Mouse (Mus musculus) heart, postnatal 14 days (tissue): Measurements from ENCODE around the gene Agt. TPM values are rescaled to one million over a fixed set of nuclear protein-coding genes. Genes with fewer than 3 reads are reported as not detected.

Experiments used
- DNase-seq, 2 experiments: peaks; one replicate each; pipeline ENCODE4 v3.0.0; 2021 to 2022
- intact Hi-C: fragments of 180-260 bp; cut with DNase I; formaldehyde crosslinking; loops from one replicate; pipeline ENCODE4 v1.15.1; 2025
- total RNA-seq, 2 experiments: library from RNA; stranded (reverse); gene quantifications; 2 replicates each; pipeline ENCODE4 v1.2.3; 2021

Gene Agt
- total RNA-seq, 2 experiments from 2014 or later = 13.4 to 13.5 TPM

GRCm38 (mm10) chr8:124556658-124557057 lies 12.8 kb downstream of the Agt start:
- intact Hi-C loops = no loop called here
- DNase-seq = no peak

DNA sequence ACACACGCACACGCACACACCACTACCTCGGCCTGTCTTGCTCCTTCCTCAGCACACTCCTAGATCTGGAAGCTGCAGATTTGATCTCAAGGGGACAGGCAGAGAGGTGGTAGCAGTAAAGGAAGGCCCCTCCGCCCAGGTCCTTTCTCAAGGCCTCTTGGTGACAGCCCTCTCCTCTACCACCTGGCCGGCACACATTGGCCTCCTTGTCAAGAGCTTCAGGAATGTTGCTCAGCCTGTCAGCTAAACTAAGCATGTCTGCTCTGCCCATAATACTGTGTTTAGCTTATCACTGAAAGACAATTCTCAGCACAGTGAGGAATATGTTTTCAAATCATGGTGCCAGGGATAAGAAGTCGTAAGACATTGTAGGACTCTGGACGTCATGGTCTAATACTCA lies 13.3 kb downstream of the Agt start:
- intact Hi-C loops = no loop called here
- no peak for DNase-seq

DNA sequence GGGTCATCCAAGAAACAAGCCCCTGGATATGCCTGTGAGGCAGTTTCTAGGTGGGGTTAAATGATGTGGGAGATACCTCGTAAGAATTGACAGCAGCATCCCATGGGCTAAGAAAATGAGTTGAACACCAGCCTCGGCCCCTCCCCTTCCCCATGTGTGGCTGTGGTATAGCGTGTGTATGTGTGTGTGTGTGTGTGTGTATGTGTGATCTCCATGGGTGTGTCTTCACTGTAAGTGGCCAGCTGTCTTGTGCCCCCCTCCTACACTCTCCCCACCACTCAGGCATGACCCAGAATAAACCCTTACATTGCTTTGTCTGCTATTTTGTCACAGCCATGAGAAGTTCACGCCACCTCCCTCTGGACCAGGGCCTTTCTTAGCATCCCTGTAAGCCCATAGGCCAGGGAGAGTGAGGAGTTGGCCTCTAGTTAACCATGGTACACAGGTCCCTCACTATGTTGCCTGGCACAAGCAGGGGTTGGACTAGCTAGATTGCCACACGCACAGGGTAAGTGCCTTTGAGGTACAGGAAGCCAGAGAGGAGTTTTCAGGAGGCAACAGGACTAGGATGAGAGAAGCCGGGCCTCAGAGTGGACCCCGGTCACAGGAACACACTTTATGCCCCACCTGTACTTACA lies 14.3 kb downstream of the Agt start:
- intact Hi-C loops = no loop called here
- DNase-seq = no peak

- DNase-seq = no peak
- intact Hi-C loops = no loop called here
These were observed 18.4 kb downstream of the Agt start for GRCm38 (mm10) chr8:124551011-124551661.

DNA sequence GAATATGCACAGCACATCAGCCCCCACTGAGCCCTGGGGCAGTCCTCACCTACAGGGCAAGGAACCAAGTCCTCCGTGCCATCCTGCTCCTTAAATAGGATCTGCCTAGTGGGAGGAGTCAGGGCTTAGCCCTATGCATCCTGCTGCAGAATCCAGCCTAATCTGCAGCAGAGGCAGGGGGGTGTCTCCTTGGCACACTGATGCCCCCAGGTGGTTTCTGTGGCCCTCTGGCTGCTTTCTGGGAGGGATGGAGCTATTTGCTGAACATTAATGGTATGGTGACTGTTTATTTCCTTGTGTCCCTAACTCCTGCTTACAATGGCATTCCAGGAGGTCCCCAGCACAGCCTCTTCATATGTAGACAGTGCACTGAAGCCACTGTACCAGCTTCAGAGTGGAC lies 21.3 kb downstream of the Agt start:
- intact Hi-C loops = no loop called here
- DNase-seq = no peak

- no peak for DNase-seq
- intact Hi-C loops = no loop called here
These were observed 22.2 kb downstream of the Agt start for GRCm38 (mm10) chr8:124547269-124547668.

DNA sequence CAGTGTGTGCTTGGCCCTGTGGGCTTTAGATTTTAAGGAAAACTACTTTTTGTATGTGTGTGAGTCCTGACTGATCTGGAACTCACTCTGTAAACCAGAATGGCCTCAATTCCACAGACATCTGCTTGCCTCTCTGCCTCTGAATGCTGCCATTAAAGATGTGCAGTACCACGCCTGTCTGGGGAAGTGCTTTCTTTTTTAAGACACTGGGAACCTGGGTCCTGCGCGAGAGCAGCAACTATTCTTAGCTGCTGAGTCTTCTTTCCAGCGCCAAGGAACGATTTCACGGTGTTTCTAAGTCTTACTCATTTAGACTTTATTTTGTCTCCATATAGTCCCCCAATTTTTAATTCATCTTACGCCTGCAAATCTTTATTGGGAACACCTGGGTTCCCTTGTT lies 22.7 kb downstream of the Agt start:
- intact Hi-C loops = no loop called here
- DNase-seq = no peak

GRCm38 (mm10) chr8:124546371-124546770 lies 23.1 kb downstream of the Agt start:
- intact Hi-C loops = no loop called here

DNA sequence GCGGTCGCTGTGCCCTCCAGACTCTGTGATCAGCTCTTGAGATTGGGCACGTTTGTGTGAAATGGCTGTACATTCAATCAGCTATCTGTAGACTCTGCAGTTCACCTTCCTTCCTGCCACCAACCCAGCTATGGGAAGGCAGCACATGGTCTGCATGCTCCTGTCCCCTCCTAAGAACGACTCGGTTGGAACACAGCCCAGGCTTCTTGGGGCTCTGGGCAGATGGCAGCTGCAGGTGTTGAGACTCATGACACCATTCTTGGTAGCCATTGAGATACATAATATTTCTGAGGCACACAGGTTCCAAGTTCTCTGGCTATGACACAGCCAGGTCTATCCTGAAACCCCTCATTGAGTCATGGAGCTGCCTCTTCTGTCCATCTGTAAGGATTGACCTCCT lies 26.2 kb downstream of the Agt start:
- DNase-seq = no peak
- intact Hi-C loops = no loop called here

More at GRCm38 (mm10) chr8:124546371-124546770, 23.1 kb downstream of the Agt start:
- DNase-seq = no peak

GRCm38 (mm10) chr8:124542001-124542400 lies 27.5 kb downstream of the Agt start:
- intact Hi-C loops = no loop called here
- no peak for DNase-seq

GRCm38 (mm10) chr8:124540906-124541305 lies 28.6 kb downstream of the Agt start:
- intact Hi-C loops = no loop called here
- DNase-seq = no peak

DNA sequence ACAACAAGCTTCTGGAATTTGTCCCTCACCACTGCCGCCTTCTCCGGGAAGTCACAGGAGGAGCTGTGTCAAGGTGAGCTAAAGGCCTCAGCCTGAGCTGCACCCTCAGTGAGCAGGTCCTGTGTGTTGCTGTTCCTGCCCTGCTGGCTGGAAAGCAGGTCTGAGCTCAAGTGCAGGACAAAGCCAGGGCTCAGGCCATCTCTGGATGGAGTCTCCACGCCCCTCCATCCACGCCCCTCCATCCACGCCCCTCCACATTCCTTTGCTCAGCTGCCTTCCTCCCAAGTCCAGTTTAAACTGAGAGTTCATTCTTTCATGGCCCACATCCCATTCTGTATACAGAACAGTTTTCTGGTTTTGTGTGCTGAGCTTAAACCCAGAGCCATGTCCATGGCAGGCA lies 34.1 kb downstream of the Agt start:
- intact Hi-C loops = no loop called here
- DNase-seq = no peak

DNA sequence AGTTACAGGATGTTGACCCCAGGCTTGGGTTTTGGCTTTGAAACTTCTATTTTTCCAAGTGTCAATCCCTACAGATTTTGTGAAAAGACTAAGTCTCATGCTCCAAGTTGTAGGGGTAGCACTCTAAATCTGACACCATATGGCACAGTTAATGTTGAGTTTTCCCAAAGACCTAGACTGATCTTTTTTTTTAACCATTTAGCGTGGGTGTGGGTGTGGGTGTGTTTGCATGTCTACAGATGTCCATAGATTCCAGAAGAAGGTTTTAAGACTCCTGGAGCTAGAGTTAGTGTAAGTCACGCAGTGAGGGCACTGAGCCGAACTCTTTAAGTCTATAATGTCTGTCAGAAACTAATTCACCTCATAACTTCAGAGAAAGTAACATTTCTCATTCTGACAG lies 36.9 kb downstream of the Agt start:
- DNase-seq = no peak
- intact Hi-C loops = no loop called here

DNA sequence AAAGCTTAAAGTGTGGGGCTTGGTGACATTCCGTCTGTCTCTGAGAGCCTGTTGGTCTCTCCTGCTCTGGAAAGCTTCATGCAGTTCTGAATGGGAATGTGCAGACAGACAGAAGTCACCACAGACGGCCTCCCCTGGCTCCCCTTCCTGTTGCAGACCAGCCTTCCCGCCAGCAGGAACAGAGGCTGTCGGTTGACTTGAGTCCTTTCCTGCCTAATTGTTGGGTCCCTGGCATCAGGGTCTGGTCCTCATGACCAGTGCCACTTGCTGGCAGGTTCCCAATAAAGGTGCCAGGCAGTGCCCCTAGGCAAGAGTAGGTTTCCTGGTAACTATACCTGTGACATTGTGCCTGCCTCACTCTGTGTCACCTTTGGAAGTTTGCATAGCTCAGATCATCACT lies 38.5 kb downstream of the Agt start:
- DNase-seq = no peak
- intact Hi-C loops = no loop called here

DNA sequence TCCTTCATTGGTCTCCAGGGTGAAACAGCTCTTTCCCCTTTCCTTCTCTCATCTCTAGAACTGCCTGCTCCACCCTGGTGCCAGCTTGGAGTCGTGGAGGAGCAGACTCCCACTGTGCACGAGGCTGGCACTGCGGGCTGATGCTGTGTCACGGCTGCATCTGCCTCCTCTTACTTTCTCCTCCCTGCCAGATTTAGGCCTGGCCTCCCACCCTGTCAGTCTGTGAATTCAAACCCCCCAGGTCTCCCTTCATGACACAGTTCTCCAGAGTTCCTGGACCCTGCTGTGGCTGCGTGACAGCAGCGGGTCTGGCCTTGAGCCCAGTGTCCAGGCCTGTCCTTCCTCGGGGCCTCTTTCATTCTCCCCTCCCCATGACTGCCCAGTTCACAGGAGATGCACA lies 39.0 kb downstream of the Agt start:
- intact Hi-C loops = no loop called here
- no peak for DNase-seq

DNA sequence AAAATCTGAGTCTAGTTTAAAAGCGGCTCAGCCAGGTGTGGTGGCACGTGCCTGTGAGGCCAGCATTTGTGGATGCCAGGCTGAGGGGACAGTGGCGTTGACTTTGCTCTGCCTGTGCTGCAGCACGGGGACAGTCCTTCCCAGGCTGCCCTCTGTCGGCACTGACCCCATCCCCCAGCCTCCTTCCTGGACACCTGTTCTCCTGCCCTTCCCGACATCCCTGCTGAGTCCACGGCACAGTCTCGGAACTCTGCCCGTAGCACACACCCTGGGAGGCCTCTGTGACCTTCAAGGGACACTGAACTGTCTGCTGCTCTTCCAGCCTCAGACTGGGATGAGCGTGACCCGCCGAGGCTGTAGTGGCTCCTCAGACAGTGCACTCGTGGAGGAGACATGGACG lies 39.4 kb downstream of the Agt start:
- no peak for DNase-seq
- intact Hi-C loops = no loop called here

GRCm38 (mm10) chr8:124526261-124526660 lies 43.2 kb downstream of the Agt start:
- intact Hi-C loops = no loop called here
- DNase-seq = no peak

GRCm38 (mm10) chr8:124521946-124522345 lies 47.6 kb downstream of the Agt start:
- no peak for DNase-seq
- intact Hi-C loops = loop anchor here (5.0 kb wide), 1 partner anchor 125 kb away; no protein-coding TSS in a partner anchor

- intact Hi-C loops = loop anchor here (5.0 kb wide), 1 partner anchor 123 kb away; no protein-coding TSS in a partner anchor
- peak; percentile 91 to 92 for DNase-seq
These were observed 49.0 kb downstream of the Agt start, which contains the start of gene Cog2 for GRCm38 (mm10) chr8:124520249-124521080. Cog2 (plus strand) TSS chr8:124520767.

- intact Hi-C loops = no loop called here
- DNase-seq = no peak
These were observed 52.4 kb downstream of the Agt start for GRCm38 (mm10) chr8:124517142-124517541.

DNA sequence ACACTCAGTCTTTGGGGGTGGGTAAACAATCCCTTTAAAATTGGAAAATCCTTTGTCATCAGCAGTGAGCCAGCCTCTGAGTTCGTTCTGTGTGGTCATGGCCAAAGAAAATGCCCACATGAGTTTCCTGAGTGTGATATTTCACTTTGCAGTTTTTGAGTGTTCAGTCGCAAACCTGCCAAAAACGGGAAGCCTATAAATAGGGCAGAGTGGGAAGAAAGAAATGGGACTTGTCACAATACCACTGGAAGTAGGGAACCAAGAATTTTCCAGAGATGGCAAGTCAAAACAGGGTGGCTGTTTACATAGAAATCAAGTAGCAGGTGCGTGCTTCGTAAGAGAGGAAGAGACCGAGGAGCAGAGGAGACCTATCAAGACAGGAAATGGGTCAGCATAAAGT lies 53.0 kb downstream of the Agt start:
- DNase-seq = no peak

More for the DNA sequence above, 53.0 kb downstream of the Agt start:
- intact Hi-C loops = no loop called here
